Mouse (Mus musculus): ENCODE results near the gene Tapbp.

DNA sequence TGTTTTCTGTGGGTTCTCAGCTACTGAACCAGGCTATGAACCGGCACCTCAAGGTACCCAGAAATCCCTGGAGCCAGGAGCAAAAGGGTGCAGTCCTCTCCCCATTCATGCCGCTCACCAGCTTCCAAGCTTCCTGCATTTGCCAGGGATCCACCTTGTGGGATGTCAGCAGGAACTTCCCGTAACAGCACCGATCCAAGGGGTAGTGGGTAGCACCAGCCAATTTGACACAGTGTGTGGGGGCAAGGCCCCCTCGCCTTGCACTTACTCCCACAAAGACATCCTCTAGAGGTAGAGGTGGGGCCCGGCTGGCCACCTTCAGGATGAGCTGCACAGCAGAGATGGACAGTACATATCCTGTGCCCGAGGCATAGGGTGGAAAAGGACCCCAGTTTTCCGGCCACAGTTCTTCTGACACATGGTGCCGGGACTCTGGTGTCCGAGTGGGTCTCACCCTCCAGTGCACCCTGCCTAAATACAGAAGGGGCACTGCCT lies 34.5 kb downstream of the Tapbp start:
- TF ChIP-seq CTCF (IDR thresholded peaks at IDR 0.05; ENCODE audit: low read depth, low read length) = no peak
- TF ChIP-seq POLR2A (IDR thresholded peaks at IDR 0.05; ENCODE audit: borderline replicate concordance, low read depth, low read length) = no peak
